Mouse (Mus musculus): Measurements from ENCODE around the gene AC161166.1.

Gene AC161166.1

DNA sequence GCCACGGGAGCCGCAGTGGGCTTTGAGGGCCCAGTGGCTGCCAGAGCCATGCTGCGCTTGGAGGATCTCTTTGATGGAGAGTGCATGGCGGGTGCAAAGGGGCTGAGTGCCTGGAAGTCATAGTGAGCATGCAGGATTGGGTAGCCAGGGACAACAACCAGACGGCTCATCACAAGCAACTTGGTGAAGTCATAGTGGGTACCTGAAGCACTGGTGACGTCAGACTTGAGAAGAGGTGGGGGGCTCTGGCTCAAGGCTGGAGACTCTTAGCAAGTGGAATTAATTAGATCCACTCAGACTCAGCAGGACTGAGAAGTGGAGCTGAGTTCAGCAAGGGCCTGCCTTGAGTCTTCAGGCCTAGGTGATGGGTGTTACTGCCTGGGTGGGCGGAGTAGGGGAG is at the start of gene AC161166.1:
Gene AC161166.1 (minus strand): TSS at position 101 of the 400 bp plus-strand sequence.
- DNase-seq (ENCODE audit: extremely low spot score): no peak

DNA sequence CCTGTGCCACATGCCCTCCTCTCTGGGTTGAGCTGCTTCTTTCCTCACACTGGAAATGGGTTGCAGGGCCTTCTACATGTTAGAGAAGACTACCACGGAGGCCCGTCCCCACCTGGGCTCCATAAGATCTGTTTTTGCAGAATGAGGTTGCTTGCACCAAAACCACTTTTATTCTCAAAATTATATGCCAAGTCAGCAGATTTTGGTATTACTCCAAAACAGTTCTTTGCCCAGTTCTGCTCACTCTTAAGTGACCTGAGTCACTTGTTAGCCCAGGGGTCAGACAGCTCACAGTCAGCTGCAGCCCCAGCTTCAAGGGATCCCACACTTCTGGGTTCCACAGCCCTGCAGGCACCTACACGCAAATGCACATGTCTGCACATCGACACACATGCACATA is 49.2 kb upstream of the AC161166.1 start:
- DNase-seq (ENCODE audit: extremely low spot score): no peak

DNA sequence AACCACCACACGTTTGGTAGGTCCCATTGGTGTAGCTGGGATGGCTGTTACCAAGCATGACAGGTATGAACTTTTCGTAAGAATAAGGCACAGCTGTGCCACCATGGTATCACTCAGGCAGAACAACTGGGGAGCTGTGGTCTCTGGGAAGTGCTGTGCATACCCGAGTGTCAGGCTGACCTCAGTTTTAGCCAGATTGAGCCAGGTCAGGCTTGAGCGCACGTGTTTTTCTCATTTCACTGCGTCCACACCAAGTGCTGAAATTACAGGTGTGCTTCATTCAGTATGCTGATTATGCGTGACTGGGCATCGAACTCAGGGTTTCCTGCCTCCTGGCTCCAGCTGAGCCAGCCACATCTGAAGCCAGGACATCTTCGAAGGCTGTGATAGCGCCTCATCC is 43.5 kb upstream of the AC161166.1 start:
- DNase-seq (ENCODE audit: extremely low spot score): no peak

DNA sequence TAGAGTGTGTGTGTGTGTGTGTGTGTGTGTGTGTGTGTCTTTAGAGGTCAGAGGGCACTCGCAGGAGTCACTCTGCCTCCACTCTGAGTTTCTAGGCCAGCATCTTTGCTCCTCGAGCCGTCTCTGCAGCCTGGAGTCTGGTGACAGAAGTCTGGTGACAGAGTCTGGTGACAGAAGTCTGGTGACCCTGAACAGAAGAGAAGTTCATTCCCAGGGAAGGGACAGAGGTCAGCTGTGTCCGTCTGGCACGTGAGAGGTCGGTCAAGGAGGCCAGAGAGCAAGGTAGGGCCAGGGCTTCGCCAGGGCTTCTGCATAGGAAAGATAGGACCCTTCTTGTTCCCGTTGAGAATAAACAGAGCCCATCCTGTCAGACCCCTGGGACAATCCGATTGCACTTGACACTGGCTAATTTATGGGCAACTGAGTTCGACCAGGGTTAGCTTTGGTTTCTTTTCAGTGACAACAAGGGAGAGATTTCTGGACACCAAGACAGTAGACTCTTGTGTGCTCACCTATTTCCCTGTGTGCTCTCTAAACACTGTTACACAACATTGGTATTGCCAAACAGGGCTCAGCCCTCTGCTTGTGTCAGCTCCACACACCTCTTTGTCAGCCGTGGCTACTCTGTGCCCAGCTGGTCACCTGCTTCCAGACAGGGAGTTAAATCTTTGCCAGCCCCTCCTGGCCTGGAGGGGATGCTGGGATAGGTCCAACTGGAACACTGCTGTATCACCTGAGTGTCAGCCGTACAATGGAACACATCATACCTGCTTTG is 39.9 kb upstream of the AC161166.1 start:
- DNase-seq (ENCODE audit: extremely low spot score): no peak

DNA sequence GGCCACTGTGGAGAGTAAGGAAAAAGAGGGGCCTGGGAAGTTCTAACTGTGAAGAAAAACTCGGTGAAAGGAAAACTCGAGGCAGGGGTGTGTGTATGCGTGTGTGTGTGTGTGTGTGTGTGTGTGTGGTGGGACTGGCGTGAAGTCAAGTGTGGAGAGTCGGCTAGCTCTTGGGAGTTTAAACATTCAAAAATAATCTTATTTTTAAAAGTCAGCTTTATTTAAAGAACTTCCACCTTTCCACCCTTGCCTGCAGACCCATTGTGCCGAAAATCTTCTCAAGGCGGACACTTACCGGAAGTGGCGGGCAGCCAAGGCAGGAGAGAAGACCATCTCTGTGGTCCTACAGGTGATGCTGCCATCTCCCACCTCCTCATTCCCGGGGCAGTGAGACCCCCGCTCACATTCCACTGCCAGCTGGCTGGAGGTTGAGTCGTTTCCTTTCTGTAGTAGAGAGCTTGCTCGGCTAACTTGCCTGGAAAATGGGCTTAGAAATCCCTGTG is 35.3 kb upstream of the AC161166.1 start:
- no peak for DNase-seq (ENCODE audit: extremely low spot score)

DNA sequence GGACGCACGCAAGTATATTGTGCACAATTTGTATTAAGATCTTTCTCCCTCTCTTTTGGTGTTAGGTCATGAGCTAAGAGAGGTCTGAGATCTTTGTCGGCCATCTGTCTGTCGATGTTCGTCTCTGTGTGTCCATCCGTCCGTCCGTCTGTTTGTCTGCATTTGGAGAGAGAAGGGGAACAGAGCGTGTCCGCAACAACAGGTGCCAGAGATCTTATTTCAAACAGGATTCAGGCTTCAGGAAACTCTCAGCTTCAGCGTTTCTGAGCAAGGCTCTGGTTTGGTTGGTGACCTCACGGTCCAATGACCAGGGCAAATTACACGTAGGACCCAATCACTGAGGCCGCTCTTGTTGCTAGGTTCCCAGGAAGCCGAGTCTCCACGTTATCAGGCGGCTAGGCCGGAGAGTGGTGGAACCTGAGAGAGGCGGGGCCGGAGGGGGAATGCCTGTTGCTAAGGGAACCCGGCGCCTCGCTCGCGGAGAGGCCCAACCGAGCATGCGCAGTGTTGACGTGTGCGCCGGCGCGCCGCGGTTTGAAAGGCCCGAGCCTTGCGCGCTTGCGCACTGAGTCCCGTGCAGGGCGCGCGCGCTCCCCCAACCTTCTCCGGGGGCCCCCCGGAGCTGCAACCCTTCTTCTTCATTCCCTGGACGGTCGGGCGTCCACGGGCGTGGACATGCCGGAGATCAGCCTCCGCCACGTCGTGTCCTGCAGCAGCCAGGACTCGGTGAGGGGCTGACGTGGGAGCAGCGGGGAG is 34.6 kb upstream of the AC161166.1 start:
- peak; percentile 99 for DNase-seq (ENCODE audit: extremely low spot score)

DNA sequence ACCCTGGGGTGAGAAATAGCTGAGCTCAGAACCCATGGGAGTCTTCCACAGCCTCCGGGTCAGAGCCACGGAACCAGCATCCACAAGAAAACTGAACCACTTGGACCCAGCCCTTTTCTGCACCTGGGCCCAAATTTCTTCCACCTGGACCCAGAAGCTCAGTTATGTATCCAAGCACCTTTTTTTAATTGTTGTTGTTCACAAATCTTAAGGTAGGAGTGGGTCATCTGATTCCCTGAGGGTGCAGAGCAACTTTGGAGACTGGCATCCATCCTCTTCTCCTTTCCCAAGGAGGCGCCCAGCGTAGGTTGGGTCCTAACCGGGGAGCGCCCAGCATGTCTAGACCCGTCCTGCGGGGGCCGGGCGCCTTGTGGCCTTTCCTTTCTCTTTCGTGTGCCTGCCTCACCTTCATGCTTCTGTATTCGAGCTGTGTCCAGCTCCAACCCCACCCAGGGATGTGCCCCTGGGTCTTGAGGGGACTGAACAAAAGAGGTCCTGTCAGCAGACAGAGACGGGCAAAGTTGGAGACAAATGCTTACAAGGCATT is 33.9 kb upstream of the AC161166.1 start, which contains the start of the genes Pinlyp and Xrcc1:
Gene Pinlyp (minus strand): TSS at position 51 of the 547 bp plus-strand sequence.
Gene Xrcc1 (plus strand): TSS at position 222 of the 547 bp plus-strand sequence.
- no peak for DNase-seq (ENCODE audit: extremely low spot score)

DNA sequence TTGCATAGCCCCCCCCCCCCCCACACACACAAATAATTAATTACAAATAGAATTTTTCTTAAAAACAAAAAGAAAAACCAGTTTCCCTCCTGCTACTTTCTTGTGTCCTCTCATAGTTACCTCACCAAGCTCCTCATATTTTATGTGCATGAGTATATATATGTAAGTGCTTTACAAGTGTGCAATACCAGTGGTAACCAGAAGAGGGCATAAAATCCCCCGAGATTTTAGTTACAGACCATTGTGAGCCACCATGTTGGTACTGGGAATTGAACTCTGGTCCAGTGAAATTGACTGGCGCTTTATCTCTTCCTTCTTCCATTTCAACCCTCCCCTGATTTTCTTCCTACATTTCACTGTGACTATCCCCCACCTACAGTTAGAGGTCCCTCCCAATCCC is 32.3 kb upstream of the AC161166.1 start:
- no peak for DNase-seq (ENCODE audit: extremely low spot score)

DNA sequence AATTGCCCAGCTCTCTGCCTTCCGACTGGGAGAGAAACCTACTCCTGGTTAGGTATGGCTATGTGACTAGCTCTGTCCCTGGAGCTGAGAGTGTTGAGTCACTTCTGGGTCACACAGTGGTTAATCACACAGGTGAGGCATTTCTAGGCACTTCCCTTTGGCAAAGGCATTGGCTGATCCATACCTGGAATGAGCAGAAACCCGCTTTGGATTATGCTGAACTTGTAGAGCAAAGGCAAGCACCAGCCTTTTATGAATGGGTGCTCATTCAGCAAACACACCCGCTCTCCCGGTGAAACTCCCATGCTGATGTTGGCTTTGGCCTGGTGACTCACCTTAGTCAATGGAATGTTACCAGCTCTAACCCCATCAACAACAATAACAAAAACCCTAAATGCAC is 27.4 kb upstream of the AC161166.1 start:
- no peak for DNase-seq (ENCODE audit: extremely low spot score)

DNA sequence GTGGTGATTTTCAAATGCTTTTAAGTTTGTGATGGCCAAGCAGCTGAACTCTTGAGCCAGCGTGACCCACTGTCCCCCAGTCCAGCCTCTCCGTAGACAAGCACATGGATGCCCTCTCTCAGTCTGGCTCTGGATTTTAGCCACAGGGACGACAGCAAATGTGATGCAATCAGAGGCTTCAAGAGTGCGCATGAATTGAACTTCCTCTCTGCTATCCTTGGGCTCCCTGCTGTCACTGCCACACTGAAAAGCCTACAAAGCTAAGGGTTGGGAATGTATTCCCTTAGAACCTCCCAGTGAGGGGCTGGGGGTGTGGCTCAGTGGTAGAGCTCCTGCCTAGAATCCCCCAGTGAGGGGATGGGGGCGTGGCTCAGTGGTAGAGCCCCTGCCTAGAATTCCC is 26.4 kb upstream of the AC161166.1 start:
- no peak for DNase-seq (ENCODE audit: extremely low spot score)

DNA sequence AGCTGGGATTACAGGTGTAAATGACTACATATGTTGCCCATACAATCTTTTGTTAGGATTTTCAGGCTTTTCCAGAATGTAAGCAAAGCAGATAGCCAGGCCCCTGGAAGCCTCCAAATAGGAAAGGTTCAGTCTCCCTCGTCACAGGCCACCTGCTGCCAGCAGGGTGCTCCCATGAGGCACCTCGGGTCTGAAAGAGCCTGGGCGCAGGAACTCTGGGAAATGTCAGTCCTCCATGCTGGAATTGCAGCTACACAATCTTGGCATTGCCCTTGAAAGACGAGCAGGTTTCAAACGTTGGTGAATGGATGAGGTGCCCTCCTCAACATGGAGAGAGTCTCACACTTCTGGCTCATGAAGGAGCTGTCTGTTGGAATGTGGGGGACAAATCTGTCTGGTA is 25.9 kb upstream of the AC161166.1 start:
- no peak for DNase-seq (ENCODE audit: extremely low spot score)

DNA sequence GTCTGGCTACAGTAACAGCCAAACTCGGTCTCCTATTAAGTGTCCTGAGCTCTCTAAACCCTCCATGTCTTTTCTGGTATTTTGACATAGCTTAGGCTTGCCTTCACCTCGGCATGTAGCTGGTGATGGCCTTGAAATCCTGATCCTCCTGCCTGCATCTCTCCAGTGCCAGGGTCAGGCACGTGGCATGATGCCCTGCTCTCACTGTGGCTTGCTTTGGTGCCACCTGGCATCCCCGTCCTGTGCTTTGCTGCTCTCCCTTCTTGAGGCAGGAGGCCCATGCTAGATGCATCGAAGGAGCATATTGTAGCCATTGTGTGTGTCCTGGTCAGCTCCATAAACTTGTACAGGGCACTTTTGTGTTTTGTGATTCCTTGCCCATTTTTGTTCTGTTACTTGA is 25.3 kb upstream of the AC161166.1 start:
- DNase-seq (ENCODE audit: extremely low spot score): no peak

DNA sequence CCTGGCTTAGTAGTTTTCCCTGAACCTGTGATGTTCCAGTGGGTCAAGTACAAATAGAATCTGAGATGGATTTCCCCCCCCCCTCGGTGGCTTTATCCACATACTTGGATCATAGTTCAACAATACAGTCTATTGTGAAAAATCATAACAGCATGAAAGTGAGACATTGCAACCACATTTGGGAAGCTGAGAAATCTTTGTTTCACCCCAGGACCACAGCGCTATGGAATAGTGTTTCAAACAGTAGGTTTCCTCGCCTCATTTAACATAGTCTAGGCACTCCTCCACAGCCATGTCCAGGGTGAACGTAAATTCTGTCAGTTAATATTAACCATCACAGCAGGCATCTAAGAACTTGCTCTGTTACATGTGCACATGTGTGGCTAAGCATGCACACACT is 24.8 kb upstream of the AC161166.1 start:
- DNase-seq (ENCODE audit: extremely low spot score): no peak

DNA sequence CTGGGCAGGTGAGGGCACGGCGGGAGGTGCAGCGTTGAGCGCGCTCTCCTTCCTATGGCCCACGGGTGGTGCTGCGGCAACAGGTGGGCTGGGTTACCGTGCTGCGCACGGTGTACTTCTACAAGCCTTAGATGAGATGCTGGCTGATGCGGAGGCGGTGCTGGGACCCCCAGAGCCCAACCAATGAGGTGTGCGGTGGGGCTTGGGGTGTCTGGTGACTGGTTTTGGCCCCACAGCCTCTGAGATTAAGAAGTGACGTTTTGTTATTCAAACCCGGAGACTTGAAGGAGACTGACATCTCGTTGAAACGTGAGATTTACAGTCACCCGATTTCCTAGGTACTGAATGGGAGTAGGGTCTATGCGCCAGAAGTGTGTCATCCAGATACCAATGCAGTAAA is 22.0 kb upstream of the AC161166.1 start:
- peak; percentile 17 for DNase-seq (ENCODE audit: extremely low spot score)

DNA sequence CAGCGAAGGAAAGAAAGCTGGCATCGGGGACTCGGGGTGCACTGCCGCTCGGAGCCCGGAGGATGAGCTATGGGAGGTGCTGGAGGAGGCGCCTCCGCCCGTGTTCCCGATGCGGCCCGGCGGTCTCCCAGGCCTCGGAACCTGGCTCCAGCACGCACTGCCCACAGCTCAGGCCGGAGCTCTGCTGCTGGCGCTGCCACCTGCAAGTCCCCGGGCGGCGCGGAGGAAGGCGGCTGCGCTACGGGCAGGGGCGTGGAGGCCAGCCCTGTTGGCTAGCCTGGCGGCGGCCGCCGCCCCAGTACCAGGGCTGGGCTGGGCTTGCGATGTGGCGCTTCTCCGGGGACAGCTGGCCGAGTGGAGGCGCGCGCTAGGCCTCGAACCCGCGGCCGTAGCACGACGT is 21.6 kb upstream of the AC161166.1 start:
- DNase-seq (ENCODE audit: extremely low spot score): no peak

DNA sequence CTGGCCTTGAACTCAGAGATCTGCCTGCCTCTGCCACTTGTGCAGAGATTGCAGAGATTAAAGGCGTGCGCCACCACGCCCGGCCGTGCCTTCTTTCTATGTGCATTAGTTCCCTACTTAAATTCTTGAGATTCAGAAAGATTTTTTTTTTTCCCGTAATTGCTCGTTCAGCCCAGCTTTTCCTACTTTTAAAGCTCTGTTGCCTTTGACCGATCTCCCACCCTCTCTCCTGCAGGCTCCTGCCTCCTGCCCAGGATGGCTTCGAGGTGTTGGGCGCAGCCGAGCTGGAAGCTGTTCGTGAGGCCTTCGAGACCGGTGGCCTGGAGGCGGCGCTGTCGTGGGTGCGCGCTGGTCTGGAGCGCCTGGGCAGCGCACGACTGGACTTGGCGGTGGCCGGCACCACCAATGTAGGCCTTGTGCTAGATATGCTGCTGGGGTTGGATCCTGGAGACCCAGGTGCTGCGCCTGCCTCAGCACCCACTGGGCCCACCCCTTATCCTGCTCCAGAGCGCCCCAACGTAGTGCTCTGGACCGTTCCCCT is 20.8 kb upstream of the AC161166.1 start:
- DNase-seq (ENCODE audit: extremely low spot score): no peak

DNA sequence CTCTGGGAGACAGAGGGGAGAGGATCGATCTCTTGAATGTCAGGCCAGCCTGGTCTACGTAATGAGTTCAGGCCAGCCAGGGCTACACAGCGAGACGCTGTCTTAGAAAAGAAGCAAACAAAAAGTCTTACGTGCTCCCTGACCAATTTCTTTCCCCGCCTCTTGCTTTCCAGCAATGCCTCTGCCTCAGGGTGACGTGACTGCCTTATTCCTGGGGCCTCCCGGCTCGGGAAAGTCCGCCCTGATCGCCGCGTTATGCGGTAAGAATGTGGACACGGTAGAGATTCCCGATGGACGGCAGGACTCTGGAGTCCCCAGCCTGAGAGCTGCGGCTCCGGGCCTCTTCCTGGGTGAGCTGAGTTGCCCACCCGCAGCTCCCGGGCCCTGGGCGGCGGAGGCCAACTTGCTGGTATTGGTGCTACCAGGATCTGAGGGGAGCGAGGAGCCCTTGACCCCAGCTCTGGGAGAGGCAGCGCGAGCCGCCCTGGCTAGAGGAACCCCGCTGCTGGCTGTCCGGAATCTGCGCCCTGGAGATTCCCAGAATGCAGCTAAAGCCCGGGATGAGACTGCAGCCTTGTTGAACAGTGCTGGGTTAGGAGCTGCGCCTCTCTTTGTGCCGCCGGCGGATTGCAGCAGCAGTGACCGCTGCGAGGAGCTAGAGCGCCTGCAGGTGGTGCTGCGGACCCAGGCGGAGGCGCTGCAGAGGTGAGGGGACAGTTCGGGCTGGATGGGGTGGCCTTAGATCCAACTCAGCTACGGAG is 19.1 kb upstream of the AC161166.1 start:
- DNase-seq (ENCODE audit: extremely low spot score): peak; percentile 82

DNA sequence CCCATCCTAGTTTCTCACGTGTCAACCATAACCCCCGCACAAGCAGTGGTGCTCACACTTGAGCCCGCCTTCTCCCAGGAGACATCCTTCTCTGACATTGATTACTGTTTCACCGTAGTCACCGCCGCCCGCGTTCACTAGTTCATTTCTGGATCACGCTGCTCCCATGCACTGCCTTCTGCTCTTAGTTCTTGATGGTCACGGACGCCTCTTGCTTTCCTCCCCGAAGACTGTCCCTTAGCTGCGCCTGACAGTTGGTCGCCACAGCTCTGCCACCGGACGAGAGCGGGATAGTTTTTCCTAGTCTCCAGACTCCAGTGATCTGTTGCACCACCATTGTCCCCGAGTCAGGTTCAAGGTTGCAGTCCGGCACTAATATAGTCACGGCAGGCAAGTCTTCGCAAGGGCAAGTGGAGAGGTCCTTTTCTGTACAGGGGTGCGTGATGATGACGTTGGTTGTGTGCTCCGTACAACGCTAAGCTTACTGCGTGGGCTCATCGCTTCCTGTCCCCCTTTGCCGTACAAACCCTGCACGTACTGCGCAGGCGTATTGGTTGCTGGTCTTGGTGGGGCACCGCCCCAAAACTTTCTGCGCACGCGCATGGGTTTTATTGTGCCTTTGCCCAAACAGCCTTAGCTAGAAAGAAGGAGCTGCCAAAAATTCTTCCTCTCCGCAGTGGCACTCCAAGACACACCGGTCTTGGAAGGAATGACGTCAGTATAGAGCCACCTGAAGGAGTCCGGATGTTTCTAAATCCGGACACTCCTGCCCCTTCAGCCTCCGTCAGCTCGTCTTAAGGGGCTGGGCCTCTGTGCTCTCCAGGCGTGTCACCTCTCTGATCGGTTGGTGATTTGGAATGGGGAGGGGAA is 18.0 kb upstream of the AC161166.1 start, which contains the start of gene Irgq:
Gene Irgq (plus strand): TSS at position 628 of the 870 bp plus-strand sequence.
- peak; percentile 95 for DNase-seq (ENCODE audit: extremely low spot score)

DNA sequence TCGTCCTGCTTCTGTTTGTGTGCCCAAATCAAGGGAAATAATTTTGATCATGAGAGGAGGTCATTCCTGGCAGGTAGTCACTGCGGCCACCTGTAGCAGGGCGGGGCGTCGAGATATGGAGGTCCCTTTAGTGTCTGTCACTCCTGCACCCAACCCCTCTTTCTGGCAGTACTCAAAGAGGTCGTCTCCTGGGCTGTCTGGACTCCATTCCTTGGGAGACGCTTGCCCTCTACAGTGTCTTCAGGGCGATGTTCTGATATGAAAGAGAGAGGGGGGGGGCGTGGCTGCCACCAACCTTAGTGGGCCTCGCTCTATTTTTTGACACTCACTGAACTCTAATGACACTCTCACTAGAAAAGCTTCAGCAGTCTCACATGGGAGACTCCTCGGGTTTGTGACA is 17.3 kb upstream of the AC161166.1 start:
- no peak for DNase-seq (ENCODE audit: extremely low spot score)

DNA sequence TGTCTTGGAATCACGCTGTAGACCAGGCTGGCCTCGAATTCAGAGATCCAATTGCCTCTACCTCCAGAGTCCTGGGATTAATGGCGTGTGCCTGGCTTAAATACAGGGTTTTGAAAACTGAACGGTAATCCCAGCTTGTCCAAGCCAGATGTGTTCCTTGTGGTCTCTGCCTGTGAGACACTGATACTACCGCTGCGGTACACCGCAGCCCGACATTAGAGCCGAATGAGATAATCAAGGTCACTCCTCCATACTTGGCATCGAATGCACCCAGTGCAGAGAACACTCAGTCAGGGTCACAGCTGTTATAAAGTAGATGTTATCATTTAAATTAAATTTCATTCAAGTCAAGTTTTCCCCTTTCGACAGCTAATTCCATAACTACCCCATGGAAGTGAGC is 16.6 kb upstream of the AC161166.1 start:
- no peak for DNase-seq (ENCODE audit: extremely low spot score)
